Mouse (Mus musculus) CH12.LX (cell line): ENCODE data around the gene Creld2.

Experiments used
- CTCF ChIP-seq, 2 experiments: IDR thresholded peaks in 1 of 2; conservative IDR thresholded peaks in 1 of 2; 2 replicates each; pipeline ENCODE4 v1.5.1; 2011 to 2012; ENCODE audit warnings: low read depth in 2 of 2, low read length in 2 of 2, improper control_type of control experiment in 1 of 2, inconsistent platforms in 1 of 2, mild to moderate bottlenecking in 1 of 2, moderate library complexity in 1 of 2
- EP300 ChIP-seq: IDR thresholded peaks from 2 replicates; pipeline ENCODE4 v1.6.1; 2011; ENCODE audit warnings: low read length, improper control_type of control experiment
- POLR2A ChIP-seq: IDR thresholded peaks from 2 replicates; pipeline ENCODE4 v1.6.1; 2011; ENCODE audit warnings: low read depth, mild to moderate bottlenecking, improper control_type of control experiment, low read length
- TCF12 ChIP-seq: IDR thresholded peaks from 2 replicates; pipeline ENCODE4 v1.6.1; 2014; ENCODE audit warnings: low read depth, mild to moderate bottlenecking, inconsistent platforms, low read length, improper control_type of control experiment

DNA sequence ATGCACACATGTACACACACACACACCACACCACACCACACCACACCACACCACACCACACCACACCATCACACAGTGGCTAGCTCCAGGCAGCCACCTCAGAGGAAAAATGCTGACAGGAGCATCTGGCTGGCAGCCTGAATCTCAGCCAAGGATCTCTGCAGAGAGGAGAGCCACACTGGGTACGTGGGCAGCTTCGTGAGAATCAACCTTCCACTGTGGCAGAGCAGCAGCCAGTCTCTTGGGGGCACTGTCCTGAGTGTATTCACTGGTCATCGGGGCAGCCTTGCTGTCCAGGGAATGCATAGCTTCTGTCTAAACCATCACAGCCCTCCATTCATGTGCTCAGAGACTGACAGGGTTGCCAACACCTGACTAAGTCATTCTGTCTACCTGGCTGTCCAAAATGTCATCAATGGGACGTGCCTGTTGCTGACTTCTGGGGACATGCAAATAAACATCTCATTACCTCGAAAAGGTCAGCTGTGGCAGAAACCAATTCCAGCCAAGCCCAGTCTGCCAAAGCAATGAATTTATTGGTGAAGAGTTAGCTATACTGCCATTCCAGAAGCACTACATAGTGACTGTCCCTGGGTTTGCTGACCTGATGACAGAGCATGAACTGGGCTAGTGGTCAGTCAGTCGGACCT, 10.5 kb downstream of the Creld2 start:
- TF ChIP-seq EP300, result no peak
- TF ChIP-seq CTCF (conservative IDR thresholded peaks at IDR 0.05 in 1 of 2, IDR thresholded peaks at IDR 0.05 in 1 of 2; ENCODE audit: low read depth in 2 of 2, low read length in 2 of 2), result no peak
- TF ChIP-seq POLR2A, result no peak
- TF ChIP-seq TCF12, result no peak
